Mouse (Mus musculus) R1 (cell line): ENCODE measurements around the gene Vps35l.

Experiments
- DNase-seq: peaks from one replicate; pipeline ENCODE4 v3.0.0-alpha.2; 2018; ENCODE audit warnings: low read depth, low spot score

The Vps35l gene

GRCm38 (mm10) chr7:118733225-118733624, 6.8 kb upstream of the Vps35l start:
- DNase-seq = no peak

GRCm38 (mm10) chr7:118738730-118739129, 1.3 kb upstream of the Vps35l start:
- DNase-seq = no peak

GRCm38 (mm10) chr7:118740532-118741338, 709 bp downstream of the Vps35l start:
- DNase-seq = peak; percentile 98

GRCm38 (mm10) chr7:118742278-118742677, 2.3 kb downstream of the Vps35l start:
- DNase-seq = no peak

- DNase-seq = no peak
Measured at GRCm38 (mm10) chr7:118744766-118745165, 4.7 kb downstream of the Vps35l start.

- no peak for DNase-seq
Measured at GRCm38 (mm10) chr7:118747891-118748672, 8.1 kb downstream of the Vps35l start.

- peak; percentile 95 for DNase-seq
Measured at GRCm38 (mm10) chr7:118749706-118750105, 9.7 kb downstream of the Vps35l start.

GRCm38 (mm10) chr7:118751625-118752024, 11.6 kb downstream of the Vps35l start:
- no peak for DNase-seq

- no peak for DNase-seq
Measured at GRCm38 (mm10) chr7:118755756-118756155, 15.7 kb downstream of the Vps35l start.

GRCm38 (mm10) chr7:118756490-118757265, 16.7 kb downstream of the Vps35l start:
- DNase-seq = peak; percentile 32

- no peak for DNase-seq
Measured at GRCm38 (mm10) chr7:118758369-118758768, 18.3 kb downstream of the Vps35l start.

- DNase-seq = no peak
Measured at GRCm38 (mm10) chr7:118759372-118759771, 19.3 kb downstream of the Vps35l start.

- no peak for DNase-seq
Measured at GRCm38 (mm10) chr7:118763939-118764338, 23.9 kb downstream of the Vps35l start.

- peak; percentile 72 for DNase-seq
Measured at GRCm38 (mm10) chr7:118764725-118765124, 24.7 kb downstream of the Vps35l start.

GRCm38 (mm10) chr7:118765604-118766003, 25.6 kb downstream of the Vps35l start:
- no peak for DNase-seq

- DNase-seq = peak; percentile 49
Measured at GRCm38 (mm10) chr7:118766119-118766833, 26.2 kb downstream of the Vps35l start.

GRCm38 (mm10) chr7:118766834-118767224, 26.8 kb downstream of the Vps35l start:
- no peak for DNase-seq

GRCm38 (mm10) chr7:118769208-118769607, 29.2 kb downstream of the Vps35l start:
- no peak for DNase-seq

- DNase-seq = no peak
Measured at GRCm38 (mm10) chr7:118769655-118770054, 29.6 kb downstream of the Vps35l start.

- no peak for DNase-seq
Measured at GRCm38 (mm10) chr7:118773027-118773426, 33.0 kb downstream of the Vps35l start.

- DNase-seq = no peak
Measured at GRCm38 (mm10) chr7:118775991-118776390, 36.0 kb downstream of the Vps35l start.
